Mouse (Mus musculus) megakaryocyte, adult 5-6 weeks (primary cell): ENCODE measurements around the gene Tnfrsf25. TPM values are rescaled to one million over a fixed set of nuclear protein-coding genes. Genes with fewer than 3 reads are reported as not detected.
A peak's percentile ranks its signal among the peaks of the same experiment; 100 is the strongest.

Source experiments
- ATAC-seq: 2 replicates; pipeline ENCODE4 v1.8.0; 2016; ENCODE audit warnings: mild to moderate bottlenecking, inconsistent platforms; ENCODE audit not compliant: poor library complexity, severe bottlenecking
- total RNA-seq, 2 experiments: library from RNA; stranded (forward) in 1 of 2; stranded (reverse) in 1 of 2; fragments of 153-499, 151-499 nt in 1 of 2; fragments of 221-1000, 200-1000 nt in 1 of 2; gene quantifications; 2 replicates each; pipeline versions ENCODE4 v1.2.3 to v1.2.4; 2015 to 2017

Gene Tnfrsf25
- total RNA-seq, 2 experiments from 2014 or later = 0.13 to 0.18 TPM

- ATAC-seq = no peak
Observed at GRCm38 (mm10) chr4:152119396-152120292, 3.9 kb downstream of the Tnfrsf25 start.

GRCm38 (mm10) chr4:152120311-152121182, 4.8 kb downstream of the Tnfrsf25 start:
- no peak for ATAC-seq

- no peak for ATAC-seq
Observed at GRCm38 (mm10) chr4:152121183-152121505, 5.4 kb downstream of the Tnfrsf25 start.

- peak; percentile 55 for ATAC-seq
Observed at GRCm38 (mm10) chr4:152124361-152124961, 8.7 kb downstream of the Tnfrsf25 start.

- 0 out of 2 replicates have a peak, but pooled peaks have one; percentile 13 for ATAC-seq
Observed at GRCm38 (mm10) chr4:152125161-152126025, 9.7 kb downstream of the Tnfrsf25 start.

- ATAC-seq = no peak
Observed at GRCm38 (mm10) chr4:152126026-152126920, 10.5 kb downstream of the Tnfrsf25 start.

- ATAC-seq = no peak
Observed at GRCm38 (mm10) chr4:152127884-152128283, 12.2 kb downstream of the Tnfrsf25 start.

GRCm38 (mm10) chr4:152128784-152129183, 13.1 kb downstream of the Tnfrsf25 start:
- no peak for ATAC-seq

GRCm38 (mm10) chr4:152129395-152129930, 13.7 kb downstream of the Tnfrsf25 start:
- ATAC-seq = no peak

GRCm38 (mm10) chr4:152130771-152131653, 15.3 kb downstream of the Tnfrsf25 start:
- ATAC-seq = peak; percentile 47

GRCm38 (mm10) chr4:152131809-152132771, 16.4 kb downstream of the Tnfrsf25 start:
- no peak for ATAC-seq

GRCm38 (mm10) chr4:152132772-152133169, 17.0 kb downstream of the Tnfrsf25 start:
- no peak for ATAC-seq

GRCm38 (mm10) chr4:152133213-152133612, 17.5 kb downstream of the Tnfrsf25 start:
- ATAC-seq = no peak

- ATAC-seq = peak; percentile 34; the same call in 1 of the 2 replicates
Observed at GRCm38 (mm10) chr4:152134507-152134906, 18.8 kb downstream of the Tnfrsf25 start.

- ATAC-seq = no peak
Observed at GRCm38 (mm10) chr4:152135363-152135762, 19.6 kb downstream of the Tnfrsf25 start.

- ATAC-seq = no peak
Observed at GRCm38 (mm10) chr4:152136112-152136875, 20.6 kb downstream of the Tnfrsf25 start.
